Mouse (Mus musculus): ENCODE data around the gene Slc22a15. TPM values are rescaled to one million over a fixed set of nuclear protein-coding genes. Genes with fewer than 3 reads are reported as not detected.
"Not testable (repeated sequence)": the region's sequence is repeated elsewhere in the genome, so short reads cannot be mapped to it uniquely, and the experiment has no call there.

Gene Slc22a15
- polyA plus RNA-seq, 1 experiment from 2014 or later: 1.8 TPM

GRCm38 (mm10) chr3:101827220-101827715, 97.0 kb downstream of the Slc22a15 start:
- Histone ChIP-seq H3K4me2 (no peak overlapping the region), H3K4me1 (no peaks in the 10 kb centered on the region; the same call in 1 of the 2 replicates), H3K36me3 (no peaks in the 10 kb centered on the region), H3K4me3 (no peak overlapping the region), H3K9me3 (replicated peaks) (no peaks in the 10 kb centered on the region), H3K27ac (no peak overlapping the region), H3K27me3 (replicated peaks) (no peaks in the 10 kb centered on the region), H3K9ac (no peak overlapping the region)
- ATAC-seq: no peak
- WGBS (ENCODE audit: insufficient replicate concordance): 55% methylated on average over 6 of the region's 6 CpGs

GRCm38 (mm10) chr3:101824338-101824737, 99.9 kb downstream of the Slc22a15 start:
- Histone ChIP-seq H3K9ac (no peak overlapping the region), H3K36me3 (no peaks in the 10 kb centered on the region), H3K27me3 (replicated peaks) (no peaks in the 10 kb centered on the region), H3K4me2 (no peak overlapping the region), H3K9me3 (replicated peaks) (no peaks in the 10 kb centered on the region), H3K27ac (no peak overlapping the region), H3K4me1 (no peaks in the 10 kb centered on the region), H3K4me3 (no peak overlapping the region)
- 78% methylated on average over 9 of the region's 9 CpGs for WGBS (ENCODE audit: insufficient replicate concordance)
- ATAC-seq: no peak

GRCm38 (mm10) chr3:101822052-101822451, 102.2 kb downstream of the Slc22a15 start:
- Histone ChIP-seq H3K36me3 (no peaks in the 10 kb centered on the region), H3K4me3 (no peak overlapping the region), H3K9ac (no peak overlapping the region), H3K4me2 (no peak overlapping the region), H3K4me1 (no peaks in the 10 kb centered on the region), H3K9me3 (replicated peaks) (no peaks in the 10 kb centered on the region), H3K27me3 (replicated peaks) (no peaks in the 10 kb centered on the region), H3K27ac (no peak overlapping the region)
- no peak for ATAC-seq
- WGBS (ENCODE audit: insufficient replicate concordance): 58% methylated on average over 5 of the region's 5 CpGs

- not testable (repeated sequence) for H3K4me3 ChIP-seq; H3K27ac ChIP-seq; H3K36me3 ChIP-seq; H3K4me2 ChIP-seq; H3K27me3 ChIP-seq (replicated peaks); H3K9ac ChIP-seq; H3K9me3 ChIP-seq (replicated peaks); ATAC-seq; H3K4me1 ChIP-seq
- WGBS (ENCODE audit: insufficient replicate concordance): 47% methylated on average over 3 of the region's 3 CpGs
Measured at GRCm38 (mm10) chr3:101820708-101821107, 103.5 kb downstream of the Slc22a15 start.

- no peak for ATAC-seq
- no peaks in the 10 kb centered on the region for H3K27me3 ChIP-seq (replicated peaks)
- H3K9me3 ChIP-seq (replicated peaks): no peaks in the 10 kb centered on the region
- H3K36me3 ChIP-seq: no peaks in the 10 kb centered on the region
- H3K4me1 ChIP-seq: no peaks in the 10 kb centered on the region
- WGBS (ENCODE audit: insufficient replicate concordance): 55% methylated on average over 3 of the region's 3 CpGs
- no peak overlapping the region for H3K9ac ChIP-seq
- no peak overlapping the region for H3K4me3 ChIP-seq
- no peak overlapping the region for H3K27ac ChIP-seq
- H3K4me2 ChIP-seq: no peak overlapping the region
Measured at GRCm38 (mm10) chr3:101816006-101816405, 108.2 kb downstream of the Slc22a15 start.

GRCm38 (mm10) chr3:101814790-101815189, 109.5 kb downstream of the Slc22a15 start:
- H3K4me1 ChIP-seq: no peaks in the 10 kb centered on the region
- H3K27me3 ChIP-seq (replicated peaks): no peaks in the 10 kb centered on the region
- 64% methylated on average over 9 of the region's 9 CpGs for WGBS (ENCODE audit: insufficient replicate concordance)
- H3K27ac ChIP-seq: no peak overlapping the region
- H3K9ac ChIP-seq: no peak overlapping the region
- no peaks in the 10 kb centered on the region for H3K9me3 ChIP-seq (replicated peaks)
- H3K4me2 ChIP-seq: no peak overlapping the region
- ATAC-seq: no peak
- H3K36me3 ChIP-seq: no peaks in the 10 kb centered on the region
- no peak overlapping the region for H3K4me3 ChIP-seq

- Histone ChIP-seq H3K36me3 (no peaks in the 10 kb centered on the region), H3K4me2 (no peak overlapping the region), H3K27ac (no peak overlapping the region), H3K9ac (no peak overlapping the region), H3K9me3 (replicated peaks) (no peaks in the 10 kb centered on the region), H3K4me1 (no peaks in the 10 kb centered on the region), H3K27me3 (replicated peaks) (no peaks in the 10 kb centered on the region; the same call in 1 of the 2 replicates), H3K4me3 (no peak overlapping the region)
- ATAC-seq: no peak
- WGBS (ENCODE audit: insufficient replicate concordance): 62% methylated on average over 10 of the region's 10 CpGs
Measured at GRCm38 (mm10) chr3:101812341-101812962, 111.8 kb downstream of the Slc22a15 start.

- Histone ChIP-seq H3K4me1 (no peaks in the 10 kb centered on the region), H3K4me2 (no peak overlapping the region), H3K4me3 (no peak overlapping the region), H3K27me3 (replicated peaks) (no peaks in the 10 kb centered on the region; the same call in 1 of the 2 replicates), H3K9ac (no peak overlapping the region), H3K36me3 (no peaks in the 10 kb centered on the region), H3K9me3 (replicated peaks) (no peaks in the 10 kb centered on the region), H3K27ac (no peak overlapping the region)
- no peak for ATAC-seq
- 47% methylated on average over 4 of the region's 4 CpGs for WGBS (ENCODE audit: insufficient replicate concordance)
Measured at GRCm38 (mm10) chr3:101811931-101812330, 112.3 kb downstream of the Slc22a15 start.

GRCm38 (mm10) chr3:101807646-101808045, 116.6 kb downstream of the Slc22a15 start:
- Histone ChIP-seq H3K36me3 (no peaks in the 10 kb centered on the region), H3K4me1 (peaks cover 11% of the 10 kb centered on the region; the same call in 1 of the 2 replicates), H3K4me2 (no peak overlapping the region), H3K9ac (no peak overlapping the region), H3K4me3 (no peak overlapping the region), H3K9me3 (replicated peaks) (no peaks in the 10 kb centered on the region), H3K27ac (no peak overlapping the region), H3K27me3 (replicated peaks) (no peaks in the 10 kb centered on the region; the same call in 1 of the 2 replicates)
- no peak for ATAC-seq
- WGBS (ENCODE audit: insufficient replicate concordance): 76% methylated on average over 6 of the region's 6 CpGs

- WGBS (ENCODE audit: insufficient replicate concordance): 51% methylated on average over 4 of the region's 4 CpGs
- H3K27ac ChIP-seq: no peak overlapping the region
Measured at GRCm38 (mm10) chr3:101806941-101807340, 117.3 kb downstream of the Slc22a15 start.

GRCm38 (mm10) chr3:101806149-101806548, 118.1 kb downstream of the Slc22a15 start:
- Histone ChIP-seq H3K4me2 (peak overlapping the region; percentile 50), H3K27me3 (replicated peaks) (no peaks in the 10 kb centered on the region; the same call in 1 of the 2 replicates), H3K36me3 (no peaks in the 10 kb centered on the region), H3K9me3 (replicated peaks) (no peaks in the 10 kb centered on the region), H3K27ac (no peak overlapping the region), H3K4me3 (no peak overlapping the region), H3K4me1 (peaks cover 16% of the 10 kb centered on the region; the same call in 1 of the 2 replicates), H3K9ac (no peak overlapping the region)
- WGBS (ENCODE audit: insufficient replicate concordance): 9% methylated on average over 16 of the region's 16 CpGs
- ATAC-seq: peak; percentile 68

More at GRCm38 (mm10) chr3:101806941-101807340, 117.3 kb downstream of the Slc22a15 start:
- peaks cover 13% of the 10 kb centered on the region; the same call in 1 of the 2 replicates for H3K4me1 ChIP-seq
- H3K9ac ChIP-seq: no peak overlapping the region
- no peak overlapping the region for H3K4me3 ChIP-seq
- no peaks in the 10 kb centered on the region for H3K9me3 ChIP-seq (replicated peaks)
- no peaks in the 10 kb centered on the region for H3K36me3 ChIP-seq
- ATAC-seq: no peak
- no peak overlapping the region for H3K4me2 ChIP-seq
- H3K27me3 ChIP-seq (replicated peaks): no peaks in the 10 kb centered on the region; the same call in 1 of the 2 replicates
